Mouse (Mus musculus): ENCODE measurements around the gene Actg2.

DNA sequence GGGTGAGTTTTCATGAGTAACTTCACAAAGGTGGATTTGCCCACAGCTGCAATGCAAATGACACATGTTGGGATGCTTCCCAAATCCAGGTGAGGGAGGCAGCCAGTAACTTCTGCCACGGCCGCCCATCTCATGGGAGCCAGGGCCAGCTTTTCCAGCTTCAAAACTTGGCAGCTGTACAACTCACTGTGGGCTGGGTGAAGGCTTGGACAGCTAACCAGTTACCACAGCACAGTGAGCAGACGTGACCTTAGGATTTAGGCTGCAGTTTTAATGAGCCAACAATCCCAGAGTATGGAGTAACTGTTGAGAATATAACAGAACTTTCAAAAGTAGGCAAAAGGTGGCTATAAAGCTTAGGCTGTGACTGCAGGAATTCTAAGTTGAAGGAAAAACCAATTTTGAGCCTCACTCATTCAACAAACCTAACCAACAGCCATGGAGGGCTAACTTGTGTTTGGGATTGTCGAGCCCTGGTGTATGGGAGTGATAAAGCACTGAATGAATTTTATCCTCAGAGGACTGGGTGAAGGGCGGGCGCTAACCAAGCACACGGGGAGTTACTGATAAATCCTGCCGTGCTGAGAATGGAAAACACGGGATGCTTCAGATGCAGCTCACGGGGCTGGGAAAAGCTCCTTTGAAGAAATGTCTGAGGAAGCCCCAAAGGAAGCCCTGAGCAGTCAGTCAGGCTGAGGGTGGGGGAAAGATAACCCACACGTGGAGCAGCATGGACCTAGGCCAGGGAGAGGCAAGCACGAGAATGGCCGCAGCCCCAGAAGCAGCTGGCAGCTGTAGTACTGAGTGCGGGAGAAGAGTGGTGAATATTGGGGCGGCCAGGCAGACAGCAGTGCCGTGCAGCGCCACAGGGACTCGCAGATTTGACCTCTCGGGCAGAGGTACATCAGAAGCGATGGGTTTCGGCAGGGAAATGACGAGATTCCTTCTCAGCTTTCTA lies 39.0 kb downstream of the Actg2 start:
- TF ChIP-seq CTCF (IDR thresholded peaks at IDR 0.05; ENCODE audit: low read depth) (no peak), EP300 (IDR thresholded peaks at IDR 0.05; ENCODE audit: low read depth) (no peak)
